Mouse (Mus musculus): ENCODE measurements around the gene Adcy9. TPM values are rescaled to one million over a fixed set of nuclear protein-coding genes. Genes with fewer than 3 reads are reported as not detected.

Adcy9 gene
- total and polyA plus RNA-seq, 2 experiments from 2014 or later, result 1.8 to 19.0 TPM

DNA sequence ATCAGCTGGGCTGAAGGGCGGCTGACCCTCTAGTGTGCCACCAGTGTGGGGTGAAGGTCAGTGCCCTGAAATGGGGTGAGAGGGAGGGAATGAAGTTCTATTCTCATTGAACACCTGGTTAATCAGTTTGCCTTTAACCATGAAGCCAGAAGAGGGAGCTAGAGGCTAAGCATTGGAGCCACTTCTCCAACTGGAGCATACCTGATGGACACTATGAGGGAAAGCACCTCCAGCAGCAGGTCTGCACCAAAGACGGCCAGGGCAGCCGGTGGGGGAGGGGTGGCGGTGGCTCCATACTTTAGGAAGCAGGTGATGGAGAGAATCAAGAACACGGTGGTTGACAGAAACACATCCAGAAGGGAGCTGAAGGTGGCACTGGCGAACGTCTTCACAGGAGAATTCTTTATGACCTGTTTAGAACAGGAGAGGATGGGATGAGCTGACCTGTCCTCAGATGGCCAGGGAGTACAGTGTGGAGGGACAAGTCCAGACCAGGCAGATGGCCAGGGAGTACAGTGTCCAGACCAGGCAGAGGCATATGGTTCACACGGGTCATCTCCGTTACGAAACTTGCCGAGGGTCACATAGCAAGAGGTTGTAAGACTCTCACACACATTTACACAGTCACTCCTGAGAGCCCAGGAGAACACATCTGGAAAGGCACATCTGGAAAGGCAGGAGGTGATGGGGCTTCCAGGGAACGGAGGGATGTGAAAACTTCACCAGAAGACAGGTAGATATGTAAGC is 115.9 kb downstream of the Adcy9 start:
- H3K27ac ChIP-seq (ENCODE audit: low read depth), result no peak overlapping the region
- no peaks in the 10 kb centered on the region for H3K9me3 ChIP-seq (replicated peaks; ENCODE audit: control insufficient read depth, low read length)
- no peak overlapping the region for H3K4me2 ChIP-seq (ENCODE audit: low read depth, low read length)
- 67% methylated on average over 12 of the region's 12 CpGs for WGBS
- no peak overlapping the region for H3K4me3 ChIP-seq (ENCODE audit: low read depth, low read length)
- no peak overlapping the region for H3K9ac ChIP-seq (replicated peaks; ENCODE audit: low read depth, low read length)
- peaks cover 17% of the 10 kb centered on the region for H3K36me3 ChIP-seq (replicated peaks; ENCODE audit: control insufficient read depth, insufficient read depth, low read length)
- ATAC-seq (ENCODE audit: insufficient read depth, low read depth) (no peak), DNase-seq (ENCODE audit: low spot score) (no peak)
- H3K4me1 ChIP-seq (ENCODE audit: control insufficient read depth, insufficient read depth), result no peaks in the 10 kb centered on the region
- no peaks in the 10 kb centered on the region for H3K27me3 ChIP-seq (ENCODE audit: control insufficient read depth, insufficient read depth, low read length)
- TF ChIP-seq EP300 (IDR thresholded peaks at IDR 0.05; ENCODE audit: low read depth), result no peak
- TF ChIP-seq CTCF (IDR thresholded peaks at IDR 0.05; ENCODE audit: low read depth), result peak; percentile 68

GRCm38 (mm10) chr16:4303554-4303953 is 116.7 kb downstream of the Adcy9 start:
- Histone ChIP-seq H3K27ac (ENCODE audit: low read depth) (no peak overlapping the region), H3K4me1 (ENCODE audit: control insufficient read depth, insufficient read depth) (no peaks in the 10 kb centered on the region), H3K4me3 (ENCODE audit: low read depth, low read length) (no peak overlapping the region), H3K9ac (replicated peaks; ENCODE audit: low read depth, low read length) (no peak overlapping the region), H3K36me3 (replicated peaks; ENCODE audit: control insufficient read depth, insufficient read depth, low read length) (peaks cover 17% of the 10 kb centered on the region), H3K4me2 (ENCODE audit: low read depth, low read length) (no peak overlapping the region), H3K27me3 (ENCODE audit: control insufficient read depth, insufficient read depth, low read length) (no peaks in the 10 kb centered on the region), H3K9me3 (replicated peaks; ENCODE audit: control insufficient read depth, low read length) (no peaks in the 10 kb centered on the region)
- TF ChIP-seq EP300 (IDR thresholded peaks at IDR 0.05; ENCODE audit: low read depth) (no peak), CTCF (IDR thresholded peaks at IDR 0.05; ENCODE audit: low read depth) (no peak)
- WGBS, result 72% methylated on average over 5 of the region's 5 CpGs
- DNase-seq (ENCODE audit: low spot score), result no peak
- ATAC-seq (ENCODE audit: insufficient read depth, low read depth), result no peak

GRCm38 (mm10) chr16:4300280-4300679 is 120.0 kb downstream of the Adcy9 start:
- H3K36me3 ChIP-seq (replicated peaks; ENCODE audit: control insufficient read depth, insufficient read depth, low read length), result peaks cover 23% of the 10 kb centered on the region
- no peak for TF ChIP-seq CTCF (IDR thresholded peaks at IDR 0.05; ENCODE audit: low read depth)
- no peak for TF ChIP-seq EP300 (IDR thresholded peaks at IDR 0.05; ENCODE audit: low read depth)
- no peak overlapping the region for H3K4me2 ChIP-seq (ENCODE audit: low read depth, low read length)
- H3K4me3 ChIP-seq (ENCODE audit: low read depth, low read length), result no peak overlapping the region
- DNase-seq (ENCODE audit: low spot score) (no peak), ATAC-seq (ENCODE audit: insufficient read depth, low read depth) (no peak)
- WGBS, result 89% methylated on average over 7 of the region's 7 CpGs
- no peak overlapping the region for H3K27ac ChIP-seq (ENCODE audit: low read depth)
- H3K27me3 ChIP-seq (ENCODE audit: control insufficient read depth, insufficient read depth, low read length), result no peaks in the 10 kb centered on the region
- no peaks in the 10 kb centered on the region for H3K4me1 ChIP-seq (ENCODE audit: control insufficient read depth, insufficient read depth)
- H3K9ac ChIP-seq (replicated peaks; ENCODE audit: low read depth, low read length), result no peak overlapping the region
- no peaks in the 10 kb centered on the region for H3K9me3 ChIP-seq (replicated peaks; ENCODE audit: control insufficient read depth, low read length)

DNA sequence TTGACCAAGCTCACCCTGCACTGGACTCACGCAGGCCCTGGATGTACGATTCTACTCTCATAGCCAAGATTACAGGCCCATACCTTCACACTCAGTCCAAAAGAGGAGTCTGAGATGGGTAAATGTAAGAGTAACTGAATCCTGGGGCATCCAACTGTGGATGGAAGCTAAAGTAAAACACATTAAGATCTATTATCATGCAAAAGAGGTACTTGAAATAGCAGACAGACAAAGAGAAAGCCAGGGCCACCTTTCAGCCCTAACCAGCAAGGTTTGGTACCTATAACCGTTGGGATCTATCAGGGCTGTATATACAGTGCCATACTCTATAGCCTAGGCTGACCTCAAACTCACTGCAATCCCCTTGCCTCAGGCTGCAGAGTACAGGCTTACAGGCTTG is 127.0 kb downstream of the Adcy9 start:
- WGBS, result 83% methylated on average over 3 of the region's 3 CpGs
- Histone ChIP-seq H3K27me3 (ENCODE audit: control insufficient read depth, insufficient read depth, low read length) (no peaks in the 10 kb centered on the region), H3K9ac (replicated peaks; ENCODE audit: low read depth, low read length) (no peak overlapping the region), H3K9me3 (replicated peaks; ENCODE audit: control insufficient read depth, low read length) (no peaks in the 10 kb centered on the region), H3K4me2 (ENCODE audit: low read depth, low read length) (no peak overlapping the region), H3K4me1 (ENCODE audit: control insufficient read depth, insufficient read depth) (no peaks in the 10 kb centered on the region), H3K27ac (ENCODE audit: low read depth) (no peak overlapping the region), H3K4me3 (ENCODE audit: low read depth, low read length) (no peak overlapping the region), H3K36me3 (replicated peaks; ENCODE audit: control insufficient read depth, insufficient read depth, low read length) (peaks cover 20% of the 10 kb centered on the region)
- DNase-seq (ENCODE audit: low spot score), result no peak
- no peak for ATAC-seq (ENCODE audit: insufficient read depth, low read depth)
- TF ChIP-seq CTCF (IDR thresholded peaks at IDR 0.05; ENCODE audit: low read depth), result no peak
- no peak for TF ChIP-seq EP300 (IDR thresholded peaks at IDR 0.05; ENCODE audit: low read depth)

DNA sequence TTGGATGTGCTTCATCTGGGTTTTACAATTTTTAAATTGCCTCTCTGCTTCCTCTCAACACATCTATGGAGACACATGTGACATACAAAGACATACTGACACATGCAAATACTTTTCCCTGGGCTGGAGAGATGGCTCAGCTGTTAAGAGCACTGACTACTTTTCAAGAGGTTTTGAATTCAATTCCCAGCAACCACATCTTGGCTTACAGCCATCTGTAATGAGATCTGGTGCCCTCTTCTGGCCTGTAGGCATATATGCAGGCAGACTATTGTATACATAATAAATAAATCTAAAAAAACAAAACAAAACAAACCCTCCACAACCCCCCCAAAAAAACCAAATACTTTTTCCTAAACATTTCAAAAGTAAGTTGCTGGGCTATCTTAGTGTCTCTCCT is 130.8 kb downstream of the Adcy9 start:
- Histone ChIP-seq H3K4me1 (ENCODE audit: control insufficient read depth, insufficient read depth) (no peaks in the 10 kb centered on the region), H3K27me3 (ENCODE audit: control insufficient read depth, insufficient read depth, low read length) (no peaks in the 10 kb centered on the region), H3K4me2 (ENCODE audit: low read depth, low read length) (no peak overlapping the region), H3K27ac (ENCODE audit: low read depth) (no peak overlapping the region), H3K4me3 (ENCODE audit: low read depth, low read length) (no peak overlapping the region), H3K9me3 (replicated peaks; ENCODE audit: control insufficient read depth, low read length) (no peaks in the 10 kb centered on the region), H3K36me3 (replicated peaks; ENCODE audit: control insufficient read depth, insufficient read depth, low read length) (peaks cover 21% of the 10 kb centered on the region), H3K9ac (replicated peaks; ENCODE audit: low read depth, low read length) (no peak overlapping the region)
- ATAC-seq (ENCODE audit: insufficient read depth, low read depth) (no peak), DNase-seq (ENCODE audit: low spot score) (no peak)
- TF ChIP-seq CTCF (IDR thresholded peaks at IDR 0.05; ENCODE audit: low read depth) (peak; percentile 51), EP300 (IDR thresholded peaks at IDR 0.05; ENCODE audit: low read depth) (no peak)

- no peak for ATAC-seq (ENCODE audit: insufficient read depth, low read depth)
- Histone ChIP-seq H3K4me3 (ENCODE audit: low read depth, low read length) (no peak overlapping the region), H3K36me3 (replicated peaks; ENCODE audit: control insufficient read depth, insufficient read depth, low read length) (peaks cover 21% of the 10 kb centered on the region), H3K27ac (ENCODE audit: low read depth) (no peak overlapping the region), H3K4me1 (ENCODE audit: control insufficient read depth, insufficient read depth) (no peaks in the 10 kb centered on the region), H3K9ac (replicated peaks; ENCODE audit: low read depth, low read length) (no peak overlapping the region), H3K4me2 (ENCODE audit: low read depth, low read length) (no peak overlapping the region), H3K27me3 (ENCODE audit: control insufficient read depth, insufficient read depth, low read length) (no peaks in the 10 kb centered on the region), H3K9me3 (replicated peaks; ENCODE audit: control insufficient read depth, low read length) (no peaks in the 10 kb centered on the region)
- TF ChIP-seq EP300 (IDR thresholded peaks at IDR 0.05; ENCODE audit: low read depth), result no peak
- TF ChIP-seq CTCF (IDR thresholded peaks at IDR 0.05; ENCODE audit: low read depth), result no peak
- WGBS, result 76% methylated on average over 7 of the region's 7 CpGs
- no peak for DNase-seq (ENCODE audit: low spot score)
Observed at GRCm38 (mm10) chr16:4286593-4286992, 133.7 kb downstream of the Adcy9 start.
